Mouse (Mus musculus) embryonic facial prominence, embryonic 12.5 days (tissue): Measurements from ENCODE around the gene Naa16. TPM values are rescaled to one million over a fixed set of nuclear protein-coding genes. Genes with fewer than 3 reads are reported as not detected.
A peak's percentile ranks its signal among the peaks of the same experiment; 100 is the strongest.
"Not testable (repeated sequence)": the region's sequence is repeated elsewhere in the genome, so short reads cannot be mapped to it uniquely, and the experiment has no call there.

ENCODE experiments used
- ATAC-seq: fragments of 200-750 bp; cut with Nextera tagmentation; 2 replicates; pipeline ENCODE4 v1.8.0; 2017; ENCODE audit not compliant: insufficient number of reproducible peaks, insufficient read depth, low FRiP score, low TSS enrichment
- H3K27ac ChIP-seq: fragments of 300-500 bp; sonication (generic); 2 replicates; pipeline ENCODE4 v1.5.1; 2016; ENCODE audit warnings: mild to moderate bottlenecking
- H3K27me3 ChIP-seq: fragments of 300-500 bp; sonication (generic); 2 replicates; pipeline ENCODE4 v1.6.1; 2016; ENCODE audit warnings: mild to moderate bottlenecking, moderate library complexity
- H3K36me3 ChIP-seq: fragments of 300-500 bp; sonication (generic); 2 replicates; pipeline ENCODE4 v1.6.1; 2016; ENCODE audit warnings: mild to moderate bottlenecking
- H3K4me1 ChIP-seq: fragments of 300-500 bp; sonication (generic); 2 replicates; pipeline ENCODE4 v1.6.1; 2016
- H3K4me2 ChIP-seq: fragments of 300-500 bp; sonication (generic); replicated peaks from 2 replicates; pipeline ENCODE4 v1.6.1; 2016; ENCODE audit warnings: mild to moderate bottlenecking, moderate library complexity
- H3K4me3 ChIP-seq: fragments of 300-500 bp; sonication (generic); 2 replicates; pipeline ENCODE4 v1.5.1; 2016; ENCODE audit warnings: mild to moderate bottlenecking
- H3K9ac ChIP-seq: fragments of 300-500 bp; sonication (generic); 2 replicates; pipeline ENCODE4 v1.6.1; 2016; ENCODE audit warnings: mild to moderate bottlenecking, moderate library complexity
- H3K9me3 ChIP-seq: fragments of 300-500 bp; sonication (generic); 2 replicates; pipeline ENCODE4 v1.6.1; 2016; ENCODE audit warnings: mild to moderate bottlenecking, moderate library complexity
- WGBS: fragments of 180-500 bp; shearing (Covaris S2); methylation state at CpG from one replicate; pipeline ENCODE4 v1.1.7; 2016; 5-methylcytosine and 5-hydroxymethylcytosine counted together
- polyA plus RNA-seq: library from polyadenylated mRNA; unstranded; fragments of >200 nt; fragmentation: Nextera tagmentation; extraction: Ambion mirVana; gene quantifications from 2 replicates; pipeline ENCODE4 v1.2.1, GENCODE M21; 2016

The Naa16 gene
- polyA plus RNA-seq = 48.5 and 50.1 TPM in 2 replicates

DNA sequence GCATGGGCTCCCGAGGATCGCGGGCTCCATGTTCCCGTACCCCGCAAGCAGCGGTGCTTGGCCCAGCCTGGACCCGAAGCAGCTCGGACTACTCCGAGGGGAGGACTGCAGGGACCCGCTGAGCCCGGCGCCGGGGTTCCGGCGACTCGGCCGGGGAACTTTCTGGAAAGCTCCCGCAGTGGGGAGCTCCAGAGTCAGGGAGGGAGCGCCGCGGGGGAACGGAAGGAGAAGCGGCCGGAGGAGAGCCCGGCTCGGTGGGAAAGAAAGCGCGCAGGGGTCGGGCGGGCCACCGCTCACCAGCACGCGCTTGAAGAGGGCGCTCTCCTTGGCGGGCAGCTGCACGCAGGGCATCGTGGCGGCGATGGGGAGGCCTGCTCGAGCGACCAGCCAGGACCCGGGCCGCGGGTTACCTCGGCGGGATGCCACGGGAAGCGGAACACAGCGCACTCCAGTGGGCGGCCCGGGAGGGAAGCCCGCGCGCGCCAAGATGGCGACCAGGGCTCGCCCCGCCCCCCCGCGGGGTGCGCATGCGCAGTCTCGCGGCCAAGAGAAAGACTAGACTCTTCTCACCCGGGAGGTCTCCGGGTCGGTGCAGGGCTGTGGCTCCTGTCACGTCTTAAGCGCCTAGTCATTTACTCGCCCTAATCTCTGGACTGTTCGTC, at the start of gene Naa16:
Gene Naa16 (minus strand): TSS at position 514 of the 662 bp plus-strand sequence.
- Histone ChIP-seq H3K36me3 (0 out of 2 replicates have a peak, but pooled peaks cover 5% of the 10 kb centered on the region), H3K9ac (peak within 1 kb of the TSS; percentile 82), H3K27ac (peak within 1 kb of the TSS; percentile 98), H3K27me3 (no peaks in the 10 kb centered on the region), H3K9me3 (no peaks in the 10 kb centered on the region), H3K4me3 (peak within 1 kb of the TSS; percentile 87), H3K4me2 (peak within 1 kb of the TSS; percentile 79), H3K4me1 (peaks cover 6% of the 10 kb centered on the region; the same call in 1 of the 2 replicates)
- WGBS = under 1% methylated on average over 71 of the region's 71 CpGs
- peak; percentile 97 for ATAC-seq

DNA sequence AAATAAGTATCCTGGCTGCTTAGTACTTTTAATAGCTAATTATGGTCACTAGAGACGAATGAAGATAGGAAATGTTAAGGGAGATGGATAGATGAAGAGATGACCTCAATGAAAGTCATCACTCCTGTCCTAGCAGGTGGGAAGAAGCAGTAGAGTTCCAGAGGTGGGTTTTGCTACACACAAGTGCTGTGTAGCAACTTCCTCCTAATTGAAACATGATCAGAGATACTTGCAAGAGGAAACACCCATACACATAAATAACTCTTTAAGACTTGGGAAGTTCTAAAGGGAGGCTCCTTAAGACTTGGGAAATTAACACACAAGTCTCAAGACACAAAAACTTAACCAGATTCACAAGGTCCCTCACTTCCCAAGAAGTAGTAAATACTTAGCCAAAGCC, 43.5 kb upstream of the Naa16 start:
- 71% methylated on average over 1 of the region's 1 CpGs for WGBS
- H3K4me1 ChIP-seq = no peaks in the 10 kb centered on the region
- no peak overlapping the region for H3K27ac ChIP-seq
- H3K36me3 ChIP-seq = no peaks in the 10 kb centered on the region
- ATAC-seq = no peak
- H3K4me2 ChIP-seq = no peak overlapping the region
- no peaks in the 10 kb centered on the region for H3K9me3 ChIP-seq
- no peaks in the 10 kb centered on the region for H3K27me3 ChIP-seq
- H3K9ac ChIP-seq = no peak overlapping the region
- H3K4me3 ChIP-seq = no peak overlapping the region

GRCm38 (mm10) chr14:79426730-79427365, 36.3 kb upstream of the Naa16 start:
- not testable (repeated sequence) for H3K27me3 ChIP-seq, H3K4me1 ChIP-seq, ATAC-seq
- 52% methylated on average over 14 of the region's 59 CpGs for WGBS
- peak overlapping the region; percentile 84 for H3K27ac ChIP-seq
- H3K4me2 ChIP-seq = peak overlapping the region; percentile 43
- H3K4me3 ChIP-seq = peak overlapping the region; percentile 50
- H3K9me3 ChIP-seq = peaks cover 14% of the 10 kb centered on the region; the same call in 1 of the 2 replicates
- peak overlapping the region; percentile 56 for H3K9ac ChIP-seq
- peaks cover 12% of the 10 kb centered on the region for H3K36me3 ChIP-seq

GRCm38 (mm10) chr14:79425979-79426729, 35.6 kb upstream of the Naa16 start, which contains the start of gene Kbtbd7:
Kbtbd7 (plus strand) TSS chr14:79426511.
- WGBS = under 1% methylated on average over 33 of the region's 44 CpGs
- Histone ChIP-seq H3K27me3 (no peaks in the 10 kb centered on the region), H3K4me1 (no peaks in the 10 kb centered on the region), H3K9ac (peak within 1 kb of the TSS; percentile 56), H3K4me3 (peak within 1 kb of the TSS; percentile 50), H3K4me2 (peak within 1 kb of the TSS; percentile 43), H3K27ac (peak within 1 kb of the TSS; percentile 84), H3K36me3 (peaks cover 12% of the 10 kb centered on the region), H3K9me3 (peaks cover 14% of the 10 kb centered on the region; the same call in 1 of the 2 replicates)
- ATAC-seq = peak; percentile 98

DNA sequence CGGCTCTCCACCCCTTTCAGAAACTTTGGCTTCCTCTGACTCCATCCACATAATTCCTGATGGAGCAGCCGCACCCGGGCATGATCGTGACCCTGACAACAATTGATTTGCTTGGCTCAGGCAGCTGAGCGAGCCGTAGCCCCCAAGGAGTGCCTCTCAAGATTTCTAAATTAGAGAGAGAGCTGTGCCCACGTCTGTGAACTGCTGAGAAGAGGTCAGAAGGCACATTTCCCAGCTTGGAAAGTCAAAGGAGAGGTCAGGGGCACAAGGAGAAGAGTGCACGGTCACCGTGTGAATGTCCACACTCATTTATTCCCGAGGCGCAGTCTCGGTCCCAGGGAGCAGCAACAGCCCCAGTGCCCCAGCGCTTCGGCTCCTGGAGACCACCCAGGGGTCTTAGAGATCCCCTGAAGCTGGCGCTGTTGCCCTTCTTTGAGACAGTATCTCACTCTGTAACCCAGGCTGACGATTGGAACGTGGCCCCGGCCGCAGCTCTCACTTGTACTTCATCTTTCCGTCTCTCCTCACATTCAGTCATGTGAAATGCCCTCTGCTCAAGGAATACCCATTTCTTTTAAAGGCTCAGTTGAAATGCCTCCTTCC, 29.6 kb upstream of the Naa16 start:
- H3K9me3 ChIP-seq = no peaks in the 10 kb centered on the region
- ATAC-seq = no peak
- H3K36me3 ChIP-seq = no peaks in the 10 kb centered on the region
- no peak overlapping the region for H3K9ac ChIP-seq
- H3K27me3 ChIP-seq = no peaks in the 10 kb centered on the region
- H3K4me3 ChIP-seq = no peak overlapping the region
- no peak overlapping the region for H3K4me2 ChIP-seq
- no peak overlapping the region for H3K27ac ChIP-seq
- 54% methylated on average over 20 of the region's 20 CpGs for WGBS
- no peaks in the 10 kb centered on the region for H3K4me1 ChIP-seq

- no peak overlapping the region for H3K4me2 ChIP-seq
- H3K36me3 ChIP-seq = peaks cover 6% of the 10 kb centered on the region
- H3K27ac ChIP-seq = no peak overlapping the region
- no peaks in the 10 kb centered on the region for H3K27me3 ChIP-seq
- 90% methylated on average over 6 of the region's 6 CpGs for WGBS
- no peaks in the 10 kb centered on the region for H3K4me1 ChIP-seq
- H3K9me3 ChIP-seq = no peaks in the 10 kb centered on the region
- ATAC-seq = no peak
- no peak overlapping the region for H3K9ac ChIP-seq
- no peak overlapping the region for H3K4me3 ChIP-seq
Observed at GRCm38 (mm10) chr14:79413121-79413520, 22.5 kb upstream of the Naa16 start.

- Histone ChIP-seq H3K9ac (no peak overlapping the region), H3K4me1 (no peaks in the 10 kb centered on the region), H3K4me3 (no peak overlapping the region), H3K27ac (no peak overlapping the region), H3K9me3 (no peaks in the 10 kb centered on the region), H3K27me3 (no peaks in the 10 kb centered on the region), H3K4me2 (no peak overlapping the region), H3K36me3 (peaks cover 6% of the 10 kb centered on the region)
- ATAC-seq = no peak
- WGBS = 74% methylated on average over 2 of the region's 2 CpGs
Observed at GRCm38 (mm10) chr14:79410662-79411061, 20.1 kb upstream of the Naa16 start.

DNA sequence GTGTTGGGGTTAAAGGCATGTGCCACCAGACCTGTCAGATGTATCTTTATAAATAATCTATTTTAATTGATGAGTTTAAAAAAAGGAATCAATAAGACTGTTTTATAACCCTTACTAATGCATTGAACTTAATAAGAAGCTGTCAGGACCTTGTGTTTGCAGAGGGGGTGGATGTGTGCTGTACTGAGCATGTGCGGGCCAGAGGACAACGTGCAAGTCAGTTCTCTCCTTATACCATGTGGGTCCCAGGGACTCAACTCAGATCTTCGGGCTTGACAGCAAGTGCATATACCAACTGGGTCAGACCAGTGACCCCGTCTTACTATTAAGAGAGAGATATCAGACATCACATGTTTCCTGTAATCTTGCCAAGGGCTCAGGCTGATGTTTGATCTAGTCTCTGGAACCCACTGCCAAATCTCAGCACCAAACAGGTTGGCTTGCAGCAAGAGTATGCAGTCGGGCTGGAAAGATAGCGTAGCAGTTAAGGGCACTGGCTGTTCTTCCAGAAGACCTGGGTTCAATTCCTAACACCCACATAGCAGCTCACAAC, 18.8 kb upstream of the Naa16 start:
- Histone ChIP-seq H3K4me2 (no peak overlapping the region), H3K4me3 (no peak overlapping the region), H3K27me3 (no peaks in the 10 kb centered on the region), H3K36me3 (peaks cover 6% of the 10 kb centered on the region), H3K27ac (no peak overlapping the region), H3K9me3 (no peaks in the 10 kb centered on the region), H3K4me1 (no peaks in the 10 kb centered on the region), H3K9ac (no peak overlapping the region)
- 89% methylated on average over 6 of the region's 6 CpGs for WGBS
- ATAC-seq = no peak

- WGBS = 80% methylated on average over 2 of the region's 2 CpGs
- H3K36me3 ChIP-seq = peaks cover 9% of the 10 kb centered on the region; the same call in 1 of the 2 replicates
Observed at GRCm38 (mm10) chr14:79407641-79408040, 17.1 kb upstream of the Naa16 start.

GRCm38 (mm10) chr14:79397321-79398122, 6.9 kb upstream of the Naa16 start, which contains the start of gene Mtrf1:
Mtrf1 (plus strand) TSS chr14:79397772.
- peak within 1 kb of the TSS; percentile 89 for H3K27ac ChIP-seq
- H3K4me3 ChIP-seq = peak within 1 kb of the TSS; percentile 51
- H3K9me3 ChIP-seq = no peaks in the 10 kb centered on the region
- whole genome bisulfite sequencing = 20% methylated on average over 23 of the region's 23 CpGs
- no peaks in the 10 kb centered on the region for H3K27me3 ChIP-seq
- peak within 1 kb of the TSS; percentile 52 for H3K4me2 ChIP-seq
- 0 out of 2 replicates have a peak within 1 kb of the TSS, but pooled peaks have one; percentile 30 for H3K9ac ChIP-seq
- ATAC-seq = peak; percentile 78
- H3K36me3 ChIP-seq = no peaks in the 10 kb centered on the region
- H3K4me1 ChIP-seq = no peaks in the 10 kb centered on the region

More at GRCm38 (mm10) chr14:79407641-79408040, 17.1 kb upstream of the Naa16 start:
- H3K9ac ChIP-seq = no peak overlapping the region
- no peaks in the 10 kb centered on the region for H3K27me3 ChIP-seq
- no peak overlapping the region for H3K4me3 ChIP-seq
- H3K27ac ChIP-seq = no peak overlapping the region
- H3K4me2 ChIP-seq = no peak overlapping the region
- no peak for ATAC-seq
- H3K4me1 ChIP-seq = no peaks in the 10 kb centered on the region
- no peaks in the 10 kb centered on the region for H3K9me3 ChIP-seq
